Mouse (Mus musculus) neural tube, embryonic 10.5 days (tissue): ENCODE results near the gene Abhd14a.
"Not testable (repeated sequence)": the region's sequence is repeated elsewhere in the genome, so short reads cannot be mapped to it uniquely, and the experiment has no call there.

Experiments used
- DNase-seq: peaks from one replicate; pipeline ENCODE4 v3.0.0-alpha.2; 2017; ENCODE audit warnings: low spot score; ENCODE audit errors: extremely low spot score

Gene Abhd14a

DNA sequence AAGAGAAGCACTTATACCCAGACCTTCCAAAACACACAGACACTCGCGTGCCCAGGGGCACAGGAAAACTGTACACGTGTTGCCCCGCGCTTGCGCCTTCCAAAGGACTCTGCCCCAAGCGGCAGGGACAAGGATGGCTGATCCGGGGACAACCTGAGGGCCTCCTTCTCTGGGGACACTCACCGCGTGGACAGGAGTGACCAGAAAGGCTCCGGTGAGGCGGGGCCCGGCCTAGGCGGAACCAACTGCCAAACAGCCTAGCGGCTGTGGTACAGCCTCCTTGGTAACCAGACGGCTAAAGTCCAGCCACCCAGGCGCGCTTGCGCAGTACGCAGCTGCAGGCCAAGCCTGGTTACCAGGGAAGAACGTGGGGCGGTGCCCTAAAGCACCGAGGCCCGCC lies at the start of gene Abhd14a, which contains the start of gene Abhd14b:
Gene Abhd14a, minus strand, starts transcription at position 331 of the 400 bp plus-strand sequence.
Gene Abhd14b, plus strand, starts transcription at position 112 of the 400 bp plus-strand sequence.
- DNase-seq = peak; percentile 93

DNA sequence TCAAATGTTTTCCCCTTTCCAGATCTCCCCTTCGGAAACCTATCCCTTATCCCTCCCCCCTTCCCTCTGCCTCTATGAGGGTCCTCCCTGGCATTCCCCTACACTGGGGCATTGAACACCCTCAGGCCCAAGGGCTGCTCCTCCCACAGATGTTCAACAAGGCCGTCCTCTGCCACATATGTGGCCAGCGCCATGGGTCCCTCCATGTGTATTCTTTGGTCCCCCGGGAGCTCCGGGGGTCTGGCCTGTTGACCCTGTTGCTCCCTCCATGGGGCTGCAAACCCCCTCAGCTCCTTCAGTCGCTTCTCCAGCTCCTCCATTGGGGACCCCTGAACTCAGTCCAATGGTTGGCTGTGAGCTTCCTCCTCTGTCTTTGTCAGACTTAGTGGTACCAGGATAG lies 40.1 kb upstream of the Abhd14a start:
- DNase-seq = not testable (repeated sequence)

DNA sequence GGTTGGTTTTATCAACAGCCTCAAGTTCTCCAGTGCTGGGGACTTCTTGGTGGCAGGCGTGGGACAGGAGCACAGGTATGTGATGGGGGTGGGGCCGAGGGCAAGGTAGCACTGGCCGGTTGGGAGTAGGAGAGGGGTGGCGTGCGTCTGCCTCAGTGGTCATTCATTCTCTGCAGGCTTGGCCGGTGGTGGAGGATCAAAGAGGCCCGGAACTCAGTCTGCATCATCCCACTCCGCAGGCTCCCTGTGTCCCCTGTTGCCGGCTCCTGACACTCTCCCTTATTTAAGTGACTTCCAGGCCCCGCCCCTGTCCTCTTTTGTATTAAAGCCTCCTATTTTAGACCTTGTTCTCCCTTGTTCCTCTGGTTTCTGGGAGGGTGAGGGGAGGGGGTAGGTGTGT lies 37.6 kb upstream of the Abhd14a start:
- DNase-seq = no peak

DNA sequence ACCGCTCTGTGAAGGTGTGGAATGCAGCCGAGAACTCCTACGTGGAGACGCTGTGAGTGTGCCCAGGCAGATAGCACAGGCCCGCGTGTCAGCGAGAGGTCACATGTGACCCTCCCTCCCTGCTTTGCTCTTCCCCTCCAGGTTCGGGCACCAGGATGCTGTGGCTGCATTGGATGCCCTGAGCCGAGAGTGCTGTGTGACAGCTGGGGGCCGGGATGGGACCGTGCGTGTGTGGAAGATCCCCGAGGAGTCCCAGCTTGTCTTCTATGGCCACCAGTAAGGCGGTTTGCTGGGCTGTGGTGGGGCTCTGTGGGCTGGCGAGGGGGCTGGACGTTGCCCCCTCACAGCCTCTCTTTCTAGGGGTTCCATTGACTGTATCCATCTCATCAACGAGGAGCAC lies 36.1 kb upstream of the Abhd14a start:
- DNase-seq = no peak

DNA sequence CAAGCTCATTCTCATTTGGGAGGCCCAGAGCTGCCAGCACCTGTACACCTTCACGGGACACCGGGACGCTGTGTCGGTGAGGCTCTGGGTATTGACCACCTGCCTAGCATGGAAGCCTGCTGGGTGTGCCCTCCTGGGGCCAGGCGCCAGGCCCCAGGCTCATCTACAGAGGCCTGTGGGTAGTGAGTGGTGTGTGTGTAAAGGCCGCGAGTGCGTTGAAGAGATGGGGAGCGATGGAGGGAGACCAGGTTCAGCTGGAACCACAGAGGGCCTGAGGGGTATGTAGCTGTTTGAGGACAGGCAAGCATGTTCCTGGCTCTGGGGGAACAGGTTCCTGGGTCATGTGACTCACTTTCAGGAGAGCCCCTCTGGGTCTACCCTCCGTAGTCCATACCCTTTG lies 35.7 kb upstream of the Abhd14a start:
- no peak for DNase-seq

DNA sequence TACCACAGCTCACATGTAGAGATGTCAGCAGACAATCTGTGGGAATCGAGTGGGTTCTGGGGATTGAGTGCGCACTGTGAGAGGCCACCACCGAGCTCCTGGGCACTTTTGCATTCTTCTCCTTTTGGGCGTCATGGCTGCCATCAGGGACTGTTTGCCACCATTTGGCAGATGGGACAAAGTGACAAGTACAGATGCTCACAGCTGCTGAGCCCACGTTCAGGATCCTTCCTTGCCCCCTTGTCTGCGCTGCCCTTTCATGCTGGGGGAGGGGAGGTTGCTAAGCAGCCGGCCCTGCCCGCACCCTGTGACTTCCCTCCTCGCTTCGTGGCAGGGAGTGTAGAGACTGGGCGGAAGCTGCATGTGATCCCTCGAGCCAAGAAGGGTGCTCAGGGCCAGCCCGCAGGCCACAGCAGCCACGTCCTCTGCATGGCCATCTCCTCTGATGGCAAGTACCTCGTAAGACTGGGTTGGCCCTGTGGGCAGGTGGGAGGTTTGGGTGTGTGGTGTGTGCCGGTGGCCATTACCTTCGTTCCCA lies 35.2 kb upstream of the Abhd14a start:
- no peak for DNase-seq

DNA sequence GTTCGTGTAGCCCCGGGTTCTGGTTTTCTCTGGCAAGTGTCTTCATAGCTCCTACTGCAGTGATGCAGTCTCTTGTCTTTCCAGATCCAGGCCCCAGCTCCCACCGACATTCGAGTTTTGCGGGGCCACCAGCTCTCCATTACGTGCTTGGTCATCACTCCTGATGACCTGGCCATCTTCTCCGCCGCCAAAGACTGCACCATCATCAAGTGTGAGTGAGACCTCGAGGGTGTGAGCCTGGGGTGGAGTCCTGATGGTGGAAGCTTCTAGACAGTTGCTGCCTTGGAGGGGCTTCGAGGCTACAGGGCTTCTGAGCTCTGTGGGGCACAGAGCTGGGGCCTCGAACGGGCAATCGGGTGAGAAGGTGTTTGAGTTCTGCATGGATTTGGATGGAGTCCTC lies 34.2 kb upstream of the Abhd14a start:
- DNase-seq = no peak

DNA sequence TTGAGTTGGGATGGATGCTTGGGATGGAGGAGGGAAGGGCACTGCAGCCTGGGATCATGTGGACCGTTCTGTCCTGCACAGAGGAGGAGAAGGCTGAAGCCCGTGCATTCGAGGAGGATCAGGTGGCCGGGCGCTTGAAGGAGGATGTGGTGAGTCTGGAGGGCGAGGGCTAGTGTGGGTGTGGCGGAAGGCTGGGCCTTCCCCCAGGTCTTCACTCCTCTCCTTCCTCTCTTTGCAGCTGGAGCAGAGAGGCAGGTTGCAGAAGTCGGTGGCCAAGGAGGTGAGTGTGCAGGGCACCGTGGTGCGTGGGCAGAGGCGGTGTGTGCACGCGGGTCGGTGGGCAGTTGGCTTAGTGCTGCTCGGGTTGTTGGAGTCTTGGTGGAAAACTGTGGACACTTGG lies 33.6 kb upstream of the Abhd14a start:
- DNase-seq = no peak

DNA sequence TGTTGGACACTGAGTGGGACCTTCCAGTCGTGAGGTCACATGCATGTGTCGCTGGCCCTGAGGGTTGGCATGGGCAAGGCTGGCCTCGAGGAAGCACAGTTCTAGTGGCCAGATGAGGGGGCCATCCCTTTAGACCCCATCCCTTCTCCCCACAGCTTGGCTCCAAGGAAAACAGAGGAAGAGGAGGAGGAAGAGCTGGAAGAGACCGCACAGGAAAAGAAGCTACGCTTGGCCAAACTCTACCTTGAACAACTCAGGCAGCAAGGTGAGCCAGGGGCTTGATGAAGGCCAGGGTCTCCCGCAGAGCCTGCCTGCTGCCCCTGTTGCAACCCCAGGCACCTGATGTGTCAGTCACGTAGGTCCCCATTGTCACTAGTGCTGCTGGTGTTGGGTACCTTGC lies 33.1 kb upstream of the Abhd14a start:
- DNase-seq = no peak

DNA sequence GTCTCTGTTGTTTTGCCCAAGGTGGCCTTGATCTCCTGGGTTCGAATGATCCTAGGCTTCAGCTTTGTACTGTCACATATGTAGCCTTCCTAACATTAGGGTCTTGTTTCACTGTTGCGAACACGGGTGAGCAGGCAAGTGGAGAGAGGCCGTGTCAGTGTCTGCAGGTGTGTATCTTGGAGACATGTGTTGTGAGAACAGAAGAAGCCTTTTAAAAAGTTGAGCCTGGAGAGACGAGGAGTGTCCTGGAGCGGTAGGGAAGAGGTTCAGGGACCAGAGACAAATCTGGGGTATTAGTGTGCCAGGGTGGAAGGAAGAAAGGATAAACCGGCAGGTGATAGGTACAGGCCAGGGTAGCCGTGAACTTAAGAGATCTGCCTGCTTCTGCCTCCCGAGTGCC lies 30.6 kb upstream of the Abhd14a start:
- DNase-seq = no peak

DNA sequence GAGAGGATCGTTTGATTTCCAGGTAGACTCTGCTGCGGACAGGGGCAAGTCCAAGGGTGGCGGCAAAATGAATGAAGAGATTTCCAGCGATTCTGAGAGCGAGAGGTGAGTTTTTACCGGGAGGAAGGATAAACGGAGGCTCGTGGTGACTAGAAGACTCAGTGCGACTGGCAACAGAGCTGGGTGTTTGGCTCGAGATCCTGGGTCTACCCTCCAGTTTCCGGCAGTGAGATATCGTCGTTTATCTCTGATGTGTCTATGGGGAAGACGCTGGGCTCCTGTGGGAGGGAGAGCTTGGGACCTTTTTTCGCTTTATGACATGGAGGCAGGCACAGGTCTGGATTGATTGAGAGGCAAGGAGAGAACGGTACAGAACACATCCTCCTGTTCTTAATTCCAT lies 30.2 kb upstream of the Abhd14a start:
- no peak for DNase-seq

DNA sequence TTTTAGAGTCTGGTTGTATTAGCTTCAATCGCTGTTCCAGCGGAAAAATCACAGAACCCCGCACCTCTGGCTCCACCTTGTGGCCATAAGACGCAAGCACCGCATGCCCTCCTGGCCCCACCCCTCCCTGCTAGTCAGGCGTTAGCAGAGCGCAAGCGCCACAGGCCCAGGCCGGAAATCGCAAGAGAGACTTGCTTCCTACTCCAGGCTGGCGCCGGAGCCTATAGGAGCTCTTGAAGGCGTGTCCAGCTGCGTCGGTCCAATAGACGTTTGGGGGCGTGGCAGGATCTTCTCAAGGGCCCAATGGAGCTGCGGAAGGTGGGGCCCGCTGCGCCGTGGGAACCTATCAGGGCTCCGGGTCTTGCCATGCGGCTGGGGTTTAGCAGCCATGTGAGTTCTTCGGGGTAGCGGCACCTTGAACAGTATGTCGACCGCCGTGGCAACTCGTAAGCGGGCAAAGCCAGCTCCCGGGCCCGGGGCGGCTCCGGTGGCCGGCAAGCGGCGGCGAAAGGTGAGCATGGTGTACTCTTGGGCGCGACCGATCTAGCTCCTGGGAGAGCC lies 29.5 kb upstream of the Abhd14a start, which contains the start of gene Parp3:
Gene Parp3, minus strand, starts transcription at position 26 of the 561 bp plus-strand sequence.
- DNase-seq = peak; percentile 97

DNA sequence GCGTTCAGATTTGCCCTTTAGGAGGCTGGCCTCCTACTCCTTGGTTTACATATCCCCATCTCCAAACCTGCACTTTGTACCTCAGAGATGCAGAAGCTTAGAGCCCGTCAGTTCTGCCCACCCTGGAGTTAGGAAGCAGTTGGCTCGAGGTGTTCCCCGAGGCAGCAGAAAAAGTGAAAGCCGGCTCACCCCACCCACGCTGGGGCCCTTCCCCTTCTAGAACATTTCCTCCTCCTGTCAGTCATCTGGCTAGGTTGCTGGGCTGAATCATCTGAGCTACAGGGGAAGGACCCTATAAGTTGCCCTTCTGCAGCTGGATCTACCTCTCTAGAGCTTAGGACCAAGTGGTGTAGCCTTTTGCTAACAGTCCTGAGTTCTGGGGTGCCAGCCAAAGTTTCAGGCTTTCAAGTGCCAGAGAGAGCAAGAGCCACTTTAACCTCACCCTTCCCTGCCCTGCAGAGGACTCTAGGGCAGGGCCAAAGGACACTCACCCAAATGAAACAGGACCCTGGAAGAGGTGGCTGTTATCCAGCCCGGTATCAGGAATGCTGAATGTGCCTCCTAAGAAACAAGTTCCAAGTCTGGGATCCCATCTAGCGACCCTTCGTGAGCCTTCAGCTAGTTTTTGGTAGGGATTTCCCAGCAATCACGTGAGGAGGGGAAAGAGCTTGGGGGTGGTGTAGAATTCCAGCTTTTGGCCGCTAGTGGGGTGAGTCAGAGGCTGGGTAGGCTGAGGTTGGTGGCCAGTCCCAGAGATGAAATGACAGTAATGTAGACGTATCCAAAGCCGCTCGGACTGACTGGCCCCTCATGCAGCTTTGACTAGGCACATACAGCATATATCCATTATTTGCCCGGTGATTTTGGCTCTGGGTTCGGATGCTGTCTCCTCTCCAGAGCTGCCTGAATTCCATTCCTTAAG lies 28.8 kb upstream of the Abhd14a start:
- no peak for DNase-seq

DNA sequence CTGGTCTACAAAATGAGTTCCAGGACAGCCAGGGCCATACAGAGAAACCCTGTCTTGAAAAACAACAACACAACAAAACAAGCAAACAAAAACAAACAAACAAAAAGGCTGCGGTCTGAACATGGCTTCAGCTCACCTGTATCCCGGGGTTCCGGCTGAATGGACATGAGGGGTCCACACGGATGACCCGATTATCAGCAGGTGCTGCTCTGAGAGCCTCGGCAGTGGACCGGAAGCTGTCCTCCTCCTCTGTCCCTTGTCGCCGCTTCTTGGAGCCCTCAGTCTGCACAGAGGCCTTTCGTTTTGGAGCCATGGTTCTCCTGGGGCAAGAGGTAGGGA lies 28.2 kb upstream of the Abhd14a start, which contains the start of gene Rrp9:
Gene Rrp9, plus strand, starts transcription at position 301 of the 339 bp plus-strand sequence.
- DNase-seq = no peak

DNA sequence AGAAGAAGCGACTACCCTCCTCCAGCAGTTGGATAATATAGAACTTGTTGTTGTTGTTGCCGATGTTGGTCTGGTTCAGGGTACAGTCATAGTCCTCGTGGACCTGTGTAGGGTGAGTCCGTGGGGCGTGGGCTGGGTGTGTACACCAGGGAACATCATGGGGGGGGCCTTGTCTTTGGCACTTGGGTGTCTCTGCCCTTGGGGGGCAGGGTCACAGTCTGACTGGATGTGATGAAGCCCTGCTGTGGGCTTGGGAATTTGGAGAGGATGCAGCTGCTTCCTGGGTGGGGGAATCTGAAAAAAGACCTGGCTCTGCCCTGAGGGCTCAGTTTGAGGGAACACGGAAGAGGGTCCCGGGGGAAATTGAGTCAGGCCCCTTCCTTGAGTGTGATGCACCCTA lies 27.6 kb upstream of the Abhd14a start:
- DNase-seq = no peak

DNA sequence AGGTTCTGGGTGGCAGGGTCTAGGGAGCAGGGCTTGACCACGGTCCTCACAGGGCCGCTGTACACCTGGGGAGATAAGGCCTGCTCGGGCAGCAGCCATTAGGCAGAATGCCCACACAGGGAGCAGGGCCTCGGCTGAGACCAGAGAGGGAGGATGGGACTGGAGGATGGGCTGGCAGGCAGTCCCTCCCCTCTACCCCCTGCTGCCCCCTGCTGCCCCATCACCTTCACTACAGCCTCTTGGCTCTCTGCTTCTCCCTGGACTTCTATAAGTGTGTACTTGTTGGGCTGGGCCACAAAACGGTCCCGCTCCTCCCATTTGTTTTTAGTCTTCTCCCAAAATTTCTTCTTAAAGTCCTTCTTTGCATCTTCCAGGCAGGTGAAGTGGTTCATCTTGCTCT lies 27.0 kb upstream of the Abhd14a start:
- peak; percentile 80 for DNase-seq

DNA sequence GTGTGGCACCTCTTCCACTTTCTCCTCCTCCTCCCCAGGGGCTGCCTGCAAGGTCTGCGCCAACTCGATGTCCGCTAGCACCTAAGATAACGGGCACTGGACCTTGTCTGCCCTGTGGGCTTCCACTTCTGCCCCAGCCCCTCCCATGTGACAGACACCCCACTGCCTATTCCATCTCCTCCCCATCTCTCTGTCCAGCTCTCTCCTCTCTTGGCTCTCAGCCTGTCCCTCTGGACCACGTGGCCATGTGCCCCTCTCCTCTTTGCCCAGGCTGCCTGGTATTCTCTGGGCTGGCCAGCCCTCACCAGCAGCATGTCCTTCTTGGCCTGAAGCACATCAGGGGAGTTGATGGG lies 26.3 kb upstream of the Abhd14a start:
- no peak for DNase-seq

DNA sequence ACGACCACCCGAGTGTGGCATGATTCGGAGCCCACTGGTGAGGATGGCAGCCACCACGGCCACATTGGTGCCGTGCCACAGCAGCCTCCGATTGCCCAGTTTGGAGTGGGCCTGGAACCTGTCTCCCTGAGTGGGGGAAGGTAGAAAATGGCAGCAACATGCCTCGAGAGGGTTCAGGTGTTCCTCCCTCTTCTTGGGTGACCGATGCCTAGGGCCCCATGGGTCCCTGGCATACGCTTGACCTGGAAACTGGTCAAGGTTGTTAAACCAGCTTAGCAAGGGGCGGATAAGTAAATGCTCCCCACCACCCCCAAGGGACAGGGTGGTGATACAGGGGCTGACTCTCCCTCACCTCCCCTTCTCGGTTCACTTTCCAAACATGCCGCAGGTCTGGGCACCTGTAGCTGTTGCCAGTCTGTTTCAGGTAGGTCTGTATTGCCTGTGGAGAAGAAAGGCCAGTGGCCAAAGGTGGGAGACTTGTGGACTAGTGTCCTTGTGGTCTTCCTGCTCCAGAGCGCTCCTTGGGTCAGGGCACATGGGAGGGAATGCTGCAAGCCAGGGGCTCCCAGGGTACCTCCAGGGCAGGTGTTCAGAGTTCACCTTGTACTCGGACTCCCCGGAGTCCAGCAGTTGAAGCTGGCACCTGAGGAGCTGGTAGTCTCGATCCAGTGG lies 25.7 kb upstream of the Abhd14a start:
- no peak for DNase-seq

DNA sequence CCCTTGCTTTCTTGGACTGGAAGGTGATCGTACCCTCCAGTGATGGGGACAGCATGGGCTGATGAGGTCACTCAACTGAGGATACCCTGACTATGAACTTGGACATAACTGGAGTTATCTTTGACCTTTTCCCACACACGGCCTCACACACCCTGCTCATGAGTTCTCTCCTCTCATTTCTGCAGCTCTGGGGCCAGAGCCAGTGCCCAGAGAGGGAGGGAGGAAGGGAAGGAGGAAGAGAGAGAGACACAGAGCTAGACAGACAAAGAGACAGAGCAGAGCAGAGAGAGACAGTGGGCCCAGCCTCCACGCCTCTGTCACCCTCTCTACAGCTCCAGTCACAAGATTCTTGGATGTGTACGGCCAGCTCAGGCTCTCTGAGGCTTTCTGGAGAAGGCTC lies 24.8 kb upstream of the Abhd14a start:
- no peak for DNase-seq

DNA sequence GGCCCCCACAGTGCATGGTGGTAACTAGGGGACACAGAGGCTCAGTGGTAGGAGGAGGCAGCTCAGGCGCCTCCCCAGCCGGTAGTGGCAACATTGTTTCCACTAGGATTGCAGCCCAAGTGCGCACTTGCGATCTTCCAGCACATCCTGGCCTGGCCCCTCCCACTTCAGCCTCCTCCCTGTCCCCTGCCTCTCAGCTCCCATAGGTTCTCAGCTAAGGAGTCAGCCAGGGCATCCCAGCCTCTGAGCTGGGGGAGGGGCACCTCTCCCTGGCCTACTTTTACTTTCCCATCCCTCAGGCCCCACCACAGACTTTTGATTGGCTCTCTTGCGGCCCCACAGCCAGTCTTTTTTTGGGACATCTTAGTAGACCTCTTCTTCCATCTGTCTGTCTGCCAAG lies 24.4 kb upstream of the Abhd14a start:
- no peak for DNase-seq

DNA sequence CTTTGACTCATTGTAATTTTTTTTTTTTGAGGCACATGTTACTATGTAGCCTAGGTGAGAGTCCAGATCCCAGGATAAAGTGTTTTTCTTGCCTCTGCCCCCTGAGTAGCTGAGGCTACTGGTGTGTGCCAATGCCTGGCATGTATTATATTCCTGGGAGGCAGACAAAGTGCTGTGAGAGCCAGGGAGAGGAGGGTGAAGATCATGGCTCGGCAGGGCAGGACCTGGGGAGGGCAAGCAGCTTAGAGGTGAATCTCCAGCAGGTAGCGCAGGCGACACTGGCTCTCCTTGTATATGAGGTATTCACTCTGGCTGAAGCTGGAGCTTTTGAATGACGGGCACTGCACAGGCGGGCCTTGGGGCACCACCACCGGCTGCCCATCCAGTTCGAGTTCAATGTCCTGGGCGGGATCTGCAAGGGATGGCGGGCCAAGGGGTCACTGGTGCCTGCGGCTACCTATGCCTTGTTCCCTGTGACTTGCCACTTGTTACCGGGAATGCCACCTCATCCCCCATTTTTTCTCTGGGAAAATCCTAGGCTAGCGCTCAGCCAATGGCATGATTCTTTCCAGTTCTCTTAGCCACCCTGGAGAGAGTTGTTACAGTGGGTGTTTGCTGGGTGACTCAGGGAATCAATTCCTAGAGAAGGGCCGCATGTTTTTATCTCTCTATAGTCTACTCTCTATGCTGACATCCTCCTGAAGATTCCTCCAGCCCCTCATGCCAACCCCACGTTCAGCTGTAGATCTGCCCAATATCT lies 23.7 kb upstream of the Abhd14a start:
- DNase-seq = no peak
